Mouse (Mus musculus) layer of hippocampus, postnatal 10 days (tissue): ENCODE results near the gene Tmem242. TPM values are rescaled to one million over a fixed set of nuclear protein-coding genes. Genes with fewer than 3 reads are reported as not detected.
A peak's percentile ranks its signal among the peaks of the same experiment; 100 is the strongest.

Source experiments
- DNase-seq, 2 experiments: peaks; one replicate each; pipeline ENCODE4 v3.0.0; 2021; ENCODE audit warnings: low spot score in 2 of 2
- total RNA-seq, 2 experiments: library from RNA; stranded (reverse); gene quantifications; 2 replicates each; pipeline ENCODE4 v1.2.3; 2021

Tmem242 gene
- total RNA-seq, 2 experiments from 2014 or later = 78.9 to 86.8 TPM

GRCm38 (mm10) chr17:5418545-5418944 lies 21.5 kb downstream of the Tmem242 start, which contains the start of gene Ldhal6b:
Ldhal6b (minus strand) TSS chr17:5418767.
- no peak for DNase-seq

- DNase-seq = no peak
These were observed 23.5 kb downstream of the Tmem242 start for GRCm38 (mm10) chr17:5416518-5416917.

GRCm38 (mm10) chr17:5414041-5414440 lies 26.0 kb downstream of the Tmem242 start:
- DNase-seq = no peak

GRCm38 (mm10) chr17:5413350-5413749 lies 26.7 kb downstream of the Tmem242 start:
- no peak for DNase-seq

- DNase-seq = no peak
These were observed 27.3 kb downstream of the Tmem242 start for GRCm38 (mm10) chr17:5412740-5413139.

GRCm38 (mm10) chr17:5412301-5412700 lies 27.8 kb downstream of the Tmem242 start:
- no peak for DNase-seq

GRCm38 (mm10) chr17:5411205-5411604 lies 28.9 kb downstream of the Tmem242 start:
- no peak for DNase-seq

- DNase-seq = no peak
These were observed 29.7 kb downstream of the Tmem242 start for GRCm38 (mm10) chr17:5410336-5410735.

GRCm38 (mm10) chr17:5407030-5407429 lies 33.0 kb downstream of the Tmem242 start:
- DNase-seq = no peak

GRCm38 (mm10) chr17:5406566-5406965 lies 33.5 kb downstream of the Tmem242 start:
- DNase-seq = no peak

GRCm38 (mm10) chr17:5403885-5404284 lies 36.2 kb downstream of the Tmem242 start:
- DNase-seq = no peak

GRCm38 (mm10) chr17:5402624-5403023 lies 37.4 kb downstream of the Tmem242 start:
- peak; percentile 74 to 80 for DNase-seq

GRCm38 (mm10) chr17:5402069-5402468 lies 38.0 kb downstream of the Tmem242 start:
- DNase-seq = peak; percentile 81 to 83

GRCm38 (mm10) chr17:5401288-5401687 lies 38.8 kb downstream of the Tmem242 start:
- DNase-seq = no peak

GRCm38 (mm10) chr17:5400435-5401090 lies 39.5 kb downstream of the Tmem242 start:
- no peak for DNase-seq

- peak; percentile 92 to 94 for DNase-seq
These were observed 42.7 kb downstream of the Tmem242 start for GRCm38 (mm10) chr17:5397148-5398007.

GRCm38 (mm10) chr17:5396213-5396612 lies 43.8 kb downstream of the Tmem242 start:
- DNase-seq = no peak

GRCm38 (mm10) chr17:5395454-5396205 lies 44.4 kb downstream of the Tmem242 start:
- no peak for DNase-seq

- no peak for DNase-seq
These were observed 49.4 kb downstream of the Tmem242 start for GRCm38 (mm10) chr17:5390682-5391081.

GRCm38 (mm10) chr17:5388351-5388750 lies 51.7 kb downstream of the Tmem242 start:
- no peak for DNase-seq

- no peak for DNase-seq
These were observed 53.0 kb downstream of the Tmem242 start for GRCm38 (mm10) chr17:5386885-5387545.
